Mouse (Mus musculus) embryo, embryonic 9.5 days (tissue): ENCODE results near the gene Gpx7.

ENCODE experiments used
- DNase-seq: peaks from one replicate; pipeline ENCODE4 v3.0.0-alpha.2; 2017; ENCODE audit errors: extremely low spot score

The Gpx7 gene

GRCm38 (mm10) chr4:108406861-108407401 is at the start of gene Gpx7:
TSS of gene Gpx7 (minus strand) at chr4:108406961.
- DNase-seq, result peak; percentile 52

GRCm38 (mm10) chr4:108456028-108456427 is 49.3 kb upstream of the Gpx7 start:
- no peak for DNase-seq

- DNase-seq, result no peak
Observed at GRCm38 (mm10) chr4:108448091-108448490, 41.3 kb upstream of the Gpx7 start.

DNA sequence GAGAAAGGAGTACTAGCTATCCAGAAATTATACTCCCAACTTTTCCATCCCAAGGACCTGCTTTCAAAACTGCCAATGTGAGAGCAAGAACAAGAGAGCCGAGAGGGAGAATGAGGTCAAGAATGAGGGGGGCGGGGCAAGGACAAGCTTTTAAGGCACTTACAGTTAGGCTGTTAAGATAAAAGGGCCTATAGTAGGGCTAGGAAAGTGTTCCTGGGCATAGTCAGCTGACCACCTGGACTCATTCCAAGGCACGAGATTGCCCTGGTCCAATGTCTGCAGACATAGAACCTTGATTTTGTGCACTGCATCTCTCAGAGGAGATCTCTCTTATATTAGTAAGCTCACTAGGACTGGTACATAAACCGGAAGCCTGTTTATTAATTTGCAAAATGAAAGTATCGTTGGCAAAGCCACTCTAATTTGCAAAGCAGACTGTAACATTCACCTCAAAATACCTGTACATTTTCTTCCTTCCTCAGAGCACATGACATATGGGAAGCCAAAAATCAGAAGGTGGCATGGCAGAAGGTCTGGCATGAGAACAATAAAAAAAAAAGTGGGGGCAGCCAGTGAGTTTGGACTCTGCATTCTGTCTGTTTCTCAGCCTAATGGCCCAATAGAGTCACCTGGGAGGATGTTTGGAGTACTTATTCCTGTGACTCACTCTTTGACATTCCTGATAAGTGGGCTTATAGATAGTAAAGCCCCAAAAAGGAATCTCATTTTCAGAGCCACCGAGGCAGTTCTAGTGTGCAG is 31.5 kb upstream of the Gpx7 start:
- DNase-seq, result no peak

DNA sequence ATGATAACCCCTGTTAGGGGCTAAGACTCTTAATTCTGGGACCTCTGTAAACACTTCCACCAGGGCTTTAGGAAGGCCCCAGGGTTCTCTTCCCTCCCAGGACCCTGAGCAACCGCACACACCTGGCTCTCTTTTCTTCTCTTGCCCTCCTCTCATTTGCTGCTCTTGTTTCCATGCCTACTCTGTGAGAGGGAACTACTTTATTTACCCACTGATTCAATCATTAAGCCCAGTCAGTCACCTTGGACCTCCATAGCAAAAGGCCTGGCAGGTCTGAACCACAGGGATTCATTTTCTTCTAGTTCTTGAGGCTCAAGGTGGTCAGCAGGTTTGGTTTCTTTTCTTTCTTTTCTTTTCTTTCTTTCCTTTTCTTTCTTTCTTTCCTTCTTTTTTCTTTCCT is 29.5 kb upstream of the Gpx7 start:
- no peak for DNase-seq

GRCm38 (mm10) chr4:108435646-108436045 is 28.9 kb upstream of the Gpx7 start:
- no peak for DNase-seq

GRCm38 (mm10) chr4:108434781-108435180 is 28.0 kb upstream of the Gpx7 start:
- DNase-seq, result no peak

- no peak for DNase-seq
Observed at GRCm38 (mm10) chr4:108434221-108434620, 27.5 kb upstream of the Gpx7 start.

- peak; percentile 46 for DNase-seq
Observed at GRCm38 (mm10) chr4:108433341-108433740, 26.6 kb upstream of the Gpx7 start.

DNA sequence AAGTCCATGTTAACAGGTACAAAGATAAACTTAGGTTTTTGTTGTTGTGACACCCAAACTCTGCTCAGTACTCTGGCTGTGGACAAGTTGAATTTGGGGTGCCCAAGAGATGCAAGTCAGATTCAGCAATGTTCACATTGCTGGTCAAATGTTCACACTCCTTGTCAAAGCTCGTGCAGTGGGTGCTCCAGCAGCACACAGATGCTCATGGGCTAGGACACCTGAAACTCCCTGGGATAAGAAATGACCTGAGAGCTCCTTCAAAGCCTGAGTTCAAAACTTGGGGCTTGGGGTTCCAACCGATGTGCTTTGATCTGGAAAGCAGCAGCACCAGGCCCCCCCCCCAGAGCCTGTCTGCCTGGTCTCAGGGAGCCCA is 24.8 kb upstream of the Gpx7 start:
- DNase-seq, result no peak

- peak; percentile 85 for DNase-seq
Observed at GRCm38 (mm10) chr4:108430656-108431560, 24.1 kb upstream of the Gpx7 start.

- DNase-seq, result no peak
Observed at GRCm38 (mm10) chr4:108428341-108428721, 21.6 kb upstream of the Gpx7 start.

DNA sequence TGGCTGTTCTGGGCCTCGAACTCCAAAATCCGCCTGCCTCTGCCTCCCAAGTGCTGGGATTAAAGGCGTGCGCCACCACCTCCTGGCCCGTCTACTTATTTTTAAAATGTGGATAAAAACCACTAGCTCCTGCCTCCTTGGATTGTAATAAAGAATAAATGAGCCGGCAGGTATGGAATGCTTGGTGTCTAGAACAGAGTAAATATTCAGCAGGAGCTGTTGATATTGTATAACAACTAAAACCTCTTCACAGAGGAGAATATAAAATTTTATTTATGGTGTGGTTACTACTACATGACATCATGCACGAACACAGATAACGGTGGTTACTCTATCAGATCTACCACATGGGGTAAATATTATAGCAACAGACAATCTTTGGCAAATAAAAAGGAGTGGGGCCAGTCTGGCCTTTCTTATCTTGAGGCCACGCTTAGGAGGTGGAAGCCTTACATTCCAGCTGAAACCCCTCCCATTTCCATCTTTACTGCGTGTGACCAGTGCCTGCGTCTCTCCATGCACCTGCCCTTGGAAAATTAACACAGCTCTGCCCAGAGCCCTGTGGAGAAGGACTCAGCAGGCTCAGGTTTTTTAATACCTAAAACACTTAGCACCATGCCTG is 21.1 kb upstream of the Gpx7 start:
- no peak for DNase-seq

GRCm38 (mm10) chr4:108424587-108424986 is 17.8 kb upstream of the Gpx7 start:
- DNase-seq, result no peak

- peak; percentile 53 for DNase-seq
Observed at GRCm38 (mm10) chr4:108407621-108408020, 860 bp upstream of the Gpx7 start.

DNA sequence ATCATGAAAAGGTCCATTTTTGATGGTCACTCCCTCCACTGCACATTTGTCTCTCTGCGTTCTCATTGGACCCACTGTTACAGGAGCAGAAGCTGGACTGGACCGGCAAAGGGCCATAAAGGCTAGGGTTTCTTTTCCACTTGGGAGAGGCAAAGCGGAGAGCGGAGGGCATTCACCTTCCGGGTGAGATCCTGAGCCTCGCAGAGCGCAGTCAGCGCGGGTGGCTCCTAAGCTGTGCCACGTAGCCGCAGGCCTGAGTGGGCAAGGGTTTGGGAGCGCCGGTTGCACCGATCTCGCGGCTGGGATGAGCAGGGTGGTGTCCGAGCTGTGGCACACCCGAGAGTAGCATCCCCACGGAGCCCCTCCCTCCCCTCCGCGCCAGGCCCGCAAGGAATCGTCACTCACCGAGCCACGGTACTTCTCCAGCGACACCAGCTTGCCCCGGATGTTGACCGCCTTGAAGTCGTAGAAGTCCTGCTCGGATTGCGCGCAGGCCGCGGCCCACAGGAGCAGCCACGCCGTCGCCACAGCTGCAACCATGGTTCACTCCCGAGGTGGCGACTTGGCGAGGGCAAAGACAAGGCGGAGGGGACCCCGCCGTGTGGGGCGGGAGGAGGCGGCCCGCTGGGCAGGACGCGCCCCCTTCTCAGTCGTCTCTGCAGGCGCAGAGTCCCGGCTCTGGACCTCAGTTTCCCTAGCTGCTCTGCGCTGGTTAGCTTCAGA is 462 bp downstream of the Gpx7 start:
- DNase-seq, result peak; percentile 68

DNA sequence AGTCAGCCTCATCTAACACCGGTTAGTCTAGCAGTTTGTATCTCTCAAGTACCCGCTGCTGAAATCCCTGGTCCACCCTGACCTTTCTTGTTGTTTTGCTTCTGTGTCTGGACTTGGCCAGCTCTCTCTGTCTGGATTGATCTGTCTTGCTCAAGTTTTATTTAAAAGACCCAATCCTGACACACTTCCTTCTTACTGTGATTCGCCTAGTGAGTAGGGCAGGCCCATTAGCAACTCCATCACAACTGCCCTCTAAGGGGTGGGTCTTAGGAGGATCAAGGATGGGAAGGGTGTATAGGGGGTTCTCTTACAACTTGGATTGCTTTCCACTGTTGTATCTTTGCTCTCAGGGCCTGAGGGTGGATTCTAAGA is 1.0 kb downstream of the Gpx7 start:
- DNase-seq, result no peak

- DNase-seq, result no peak
Observed at GRCm38 (mm10) chr4:108403861-108404635, 2.7 kb downstream of the Gpx7 start.

- no peak for DNase-seq
Observed at GRCm38 (mm10) chr4:108400395-108400794, 6.4 kb downstream of the Gpx7 start.

- DNase-seq, result no peak
Observed at GRCm38 (mm10) chr4:108394236-108394635, 12.5 kb downstream of the Gpx7 start.

- no peak for DNase-seq
Observed at GRCm38 (mm10) chr4:108392558-108392957, 14.2 kb downstream of the Gpx7 start.
